Mouse (Mus musculus) heart, adult 2 months (tissue): ENCODE data around the gene Olfr812. TPM values are rescaled to one million over a fixed set of nuclear protein-coding genes. Genes with fewer than 3 reads are reported as not detected.
"Not testable (repeated sequence)": the region's sequence is repeated elsewhere in the genome, so short reads cannot be mapped to it uniquely, and the experiment has no call there.

ENCODE experiments used
- DNase-seq, 2 experiments: peaks; one replicate each; pipeline ENCODE4 v3.0.0; 2021
- H3K27ac ChIP-seq: fragments of 200-600 bp; 2 replicates; pipeline ENCODE4 v1.8.1; 2022
- H3K27me3 ChIP-seq: fragments of 200-500 bp; 2 replicates; pipeline ENCODE4 v1.6.1; 2012; ENCODE audit warnings: mild to moderate bottlenecking, low read length, inconsistent platforms, mixed read lengths; ENCODE audit not compliant: control insufficient read depth, insufficient read depth
- H3K36me3 ChIP-seq: fragments of 200-500 bp; 2 replicates; pipeline ENCODE4 v1.6.1; 2012; ENCODE audit warnings: low read length, inconsistent platforms; ENCODE audit not compliant: control insufficient read depth, insufficient read depth
- H3K4me1 ChIP-seq: fragments of 200-500 bp; 2 replicates; pipeline ENCODE4 v1.6.1; 2011; ENCODE audit warnings: low read length; ENCODE audit not compliant: control insufficient read depth, insufficient read depth
- H3K4me3 ChIP-seq: fragments of 200-600 bp; 2 replicates; pipeline ENCODE4 v1.8.1; 2022
- H3K79me2 ChIP-seq: fragments of 200-500 bp; replicated peaks from 2 replicates; pipeline ENCODE4 v1.6.1; 2012; ENCODE audit warnings: mild to moderate bottlenecking, inconsistent platforms, low read length, moderate library complexity, mixed read lengths; ENCODE audit not compliant: control insufficient read depth, insufficient read depth
- H3K9ac ChIP-seq: fragments of 200-500 bp; 2 replicates; pipeline ENCODE4 v1.6.1; 2012; ENCODE audit warnings: low read depth, mild to moderate bottlenecking, control low read depth, inconsistent platforms, low read length, mixed read lengths
- CTCF ChIP-seq: fragments of 200-600 bp; IDR thresholded peaks from 2 replicates; pipeline ENCODE4 v1.8.1; 2022; ENCODE audit warnings: antibody characterized with exemption, mild to moderate bottlenecking, moderate library complexity
- EP300 ChIP-seq: fragments of 200-500 bp; IDR thresholded peaks from 2 replicates; pipeline ENCODE4 v1.6.1; 2011; ENCODE audit warnings: low read depth, low read length, control low read depth; ENCODE audit not compliant: insufficient read depth
- POLR2A ChIP-seq: fragments of 200-500 bp; IDR thresholded peaks from 2 replicates; pipeline ENCODE4 v1.6.1; 2011; ENCODE audit warnings: mild to moderate bottlenecking, low read depth, low read length, control low read depth; ENCODE audit not compliant: insufficient read depth
- WGBS: fragments of 180-500 bp; shearing (Covaris S2); methylation state at CpG from one replicate; pipeline ENCODE4 v1.1.7; 2018; 5-methylcytosine and 5-hydroxymethylcytosine counted together
- intact Hi-C: fragments of 180-260 bp; cut with DNase I; formaldehyde crosslinking; loops from one replicate; pipeline ENCODE4 v1.15.1; 2025
- long read RNA-seq: library from polyadenylated mRNA; stranded (forward); transcript quantifications from one replicate; pipeline ENCODE4 v2.0.0, GENCODE M21; 2021
- polyA plus RNA-seq: library from polyadenylated mRNA; depleted of rRNA; stranded (reverse); fragments of >200 nt; gene quantifications from 2 replicates; pipeline ENCODE4 v1.2.3, GENCODE M21; 2012; rRNA removed
- total RNA-seq, 2 experiments: library from RNA; stranded (reverse); gene quantifications; 2 replicates each; pipeline ENCODE4 v1.2.3; 2021

The Olfr812 gene
- total RNA-seq, result not detected
- not detected in 2 replicates for polyA plus RNA-seq
- long read RNA-seq, result 0 reads

- no peak for DNase-seq
- Histone ChIP-seq H3K4me3 (no peak within 1 kb of the TSS), H3K27ac (no peak within 1 kb of the TSS), H3K79me2 (no peaks in the 10 kb centered on the region), H3K27me3 (no peaks in the 10 kb centered on the region), H3K36me3 (no peaks in the 10 kb centered on the region), H3K9ac (no peak within 1 kb of the TSS), H3K4me1 (no peaks in the 10 kb centered on the region)
- TF ChIP-seq EP300 (no peak), CTCF (no peak), POLR2A (no peak)
- intact Hi-C loops, result no loop called here
- 32% methylated on average over 1 of the region's 1 CpGs for WGBS
Measured at GRCm38 (mm10) chr10:129845994-129846393, at the start of gene Olfr812. Gene Olfr812 (minus strand): TSS chr10:129846094.

GRCm38 (mm10) chr10:129885934-129886333 lies 40.0 kb upstream of the Olfr812 start:
- DNase-seq, result no peak
- no peaks in the 10 kb centered on the region for H3K36me3 ChIP-seq
- no peaks in the 10 kb centered on the region for H3K79me2 ChIP-seq
- H3K4me1 ChIP-seq, result no peaks in the 10 kb centered on the region
- intact Hi-C loops, result no loop called here
- 82% methylated on average over 7 of the region's 7 CpGs for WGBS
- no peaks in the 10 kb centered on the region for H3K27me3 ChIP-seq
- H3K27ac ChIP-seq, result no peak overlapping the region
- H3K9ac ChIP-seq, result no peak overlapping the region
- TF ChIP-seq POLR2A (no peak), CTCF (no peak), EP300 (no peak)
- no peak overlapping the region for H3K4me3 ChIP-seq

- H3K27me3 ChIP-seq, intact Hi-C loops, H3K9ac ChIP-seq, H3K79me2 ChIP-seq, H3K4me1 ChIP-seq, H3K4me3 ChIP-seq, H3K36me3 ChIP-seq, DNase-seq, H3K27ac ChIP-seq: not testable (repeated sequence)
- 47% methylated on average over 6 of the region's 6 CpGs for WGBS
Measured at GRCm38 (mm10) chr10:129885496-129885895, 39.6 kb upstream of the Olfr812 start.

GRCm38 (mm10) chr10:129879751-129880150 lies 33.9 kb upstream of the Olfr812 start, which contains the start of gene Olfr814:
Gene Olfr814 (minus strand): TSS chr10:129879851.
- H3K4me1 ChIP-seq, DNase-seq, H3K9ac ChIP-seq, H3K27me3 ChIP-seq, H3K27ac ChIP-seq, H3K36me3 ChIP-seq, intact Hi-C loops, H3K79me2 ChIP-seq, H3K4me3 ChIP-seq: not testable (repeated sequence)
- 50% methylated on average over 1 of the region's 1 CpGs for WGBS

GRCm38 (mm10) chr10:129855067-129855466 lies 9.2 kb upstream of the Olfr812 start, which contains the start of gene Olfr813:
Gene Olfr813 (plus strand): TSS chr10:129855367.
- Histone ChIP-seq H3K79me2 (no peaks in the 10 kb centered on the region), H3K27me3 (no peaks in the 10 kb centered on the region), H3K36me3 (no peaks in the 10 kb centered on the region), H3K27ac (no peak within 1 kb of the TSS), H3K9ac (no peak within 1 kb of the TSS), H3K4me1 (no peaks in the 10 kb centered on the region), H3K4me3 (no peak within 1 kb of the TSS)
- TF ChIP-seq POLR2A, result no peak
- TF ChIP-seq CTCF, result no peak
- no peak for TF ChIP-seq EP300
- no peak for DNase-seq
- intact Hi-C loops, result no loop called here

- Histone ChIP-seq H3K9ac (no peak overlapping the region), H3K79me2 (no peaks in the 10 kb centered on the region), H3K4me1 (no peaks in the 10 kb centered on the region), H3K27ac (no peak overlapping the region), H3K27me3 (no peaks in the 10 kb centered on the region), H3K4me3 (no peak overlapping the region), H3K36me3 (no peaks in the 10 kb centered on the region)
- no peak for DNase-seq
- intact Hi-C loops, result no loop called here
- TF ChIP-seq CTCF (no peak), EP300 (no peak), POLR2A (no peak)
- 78% methylated on average over 1 of the region's 1 CpGs for WGBS
Measured at GRCm38 (mm10) chr10:129847343-129847742, 1.4 kb upstream of the Olfr812 start.

GRCm38 (mm10) chr10:129804296-129804695 lies 41.6 kb downstream of the Olfr812 start, which contains the start of gene Olfr811:
Gene Olfr811 (minus strand): TSS chr10:129804396.
- H3K4me3 ChIP-seq, result no peak within 1 kb of the TSS
- TF ChIP-seq EP300, result no peak
- TF ChIP-seq CTCF, result no peak
- TF ChIP-seq POLR2A, result no peak
- 71% methylated on average over 4 of the region's 4 CpGs for WGBS

More at GRCm38 (mm10) chr10:129804296-129804695, 41.6 kb downstream of the Olfr812 start, which contains the start of gene Olfr811:
- intact Hi-C loops, result no loop called here
- Histone ChIP-seq H3K27ac (no peak within 1 kb of the TSS), H3K4me1 (no peaks in the 10 kb centered on the region), H3K36me3 (no peaks in the 10 kb centered on the region), H3K9ac (no peak within 1 kb of the TSS), H3K27me3 (no peaks in the 10 kb centered on the region), H3K79me2 (no peaks in the 10 kb centered on the region)
- no peak for DNase-seq
